Mouse (Mus musculus) stomach, postnatal 0 days (tissue): ENCODE measurements around the gene Klf7.

Experiments
- CTCF ChIP-seq: IDR thresholded peaks from 2 replicates; pipeline ENCODE4 v1.5.1; 2016; ENCODE audit warnings: antibody characterized with exemption, low read depth, mild to moderate bottlenecking, moderate library complexity
- EP300 ChIP-seq: optimal IDR thresholded peaks from 2 replicates; pipeline ENCODE3; 2016; ENCODE audit warnings: antibody characterized with exemption

GRCm38 (mm10) chr1:64078011-64078746 is 43.9 kb downstream of the Klf7 start:
- no peak for TF ChIP-seq CTCF
- no peak for TF ChIP-seq EP300
